Mouse (Mus musculus): ENCODE results near the gene Clic4.
A peak's percentile ranks its signal among the peaks of the same experiment; 100 is the strongest.

Gene Clic4

DNA sequence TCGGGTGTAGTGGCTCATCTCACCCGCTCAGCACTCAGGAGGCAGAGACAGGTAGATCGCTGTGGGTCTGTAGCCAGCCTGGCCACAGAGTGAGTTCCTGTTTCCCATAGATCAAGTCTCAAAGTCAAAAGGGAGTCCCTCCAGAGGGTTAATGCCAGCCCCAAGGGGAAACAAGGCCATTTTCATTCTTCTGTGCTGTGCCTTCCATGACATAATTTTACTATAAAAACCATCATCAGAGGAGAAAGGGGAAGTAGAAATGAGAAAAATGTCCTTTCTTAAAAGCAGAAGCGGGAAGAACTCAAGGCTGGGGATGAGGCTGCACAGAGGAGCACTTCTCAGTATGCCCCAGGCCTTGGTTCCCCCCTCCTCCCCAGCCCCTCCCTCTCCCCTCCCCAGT lies 90.8 kb downstream of the Clic4 start:
- DNase-seq, result no peak

DNA sequence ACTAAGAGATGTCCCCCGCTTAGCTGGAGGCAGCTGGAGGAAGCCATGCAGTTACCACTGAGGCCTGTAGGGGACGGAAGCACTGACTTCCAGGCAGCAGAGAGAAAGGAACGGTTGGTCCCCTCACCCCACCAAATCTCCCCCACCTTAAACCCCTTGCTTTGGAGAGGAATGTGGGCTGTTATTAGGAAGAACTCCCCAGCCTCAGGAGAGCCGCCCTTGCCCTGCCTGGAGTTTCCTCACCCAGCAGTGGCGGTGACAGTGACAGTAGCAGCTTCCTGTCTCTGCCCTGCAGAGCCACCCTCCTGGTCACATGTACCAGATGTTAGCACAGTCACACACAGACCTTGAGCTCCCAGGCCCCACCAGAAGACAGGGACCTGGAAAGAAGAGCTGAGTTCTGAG lies 93.5 kb downstream of the Clic4 start:
- peak; percentile 64 for DNase-seq

DNA sequence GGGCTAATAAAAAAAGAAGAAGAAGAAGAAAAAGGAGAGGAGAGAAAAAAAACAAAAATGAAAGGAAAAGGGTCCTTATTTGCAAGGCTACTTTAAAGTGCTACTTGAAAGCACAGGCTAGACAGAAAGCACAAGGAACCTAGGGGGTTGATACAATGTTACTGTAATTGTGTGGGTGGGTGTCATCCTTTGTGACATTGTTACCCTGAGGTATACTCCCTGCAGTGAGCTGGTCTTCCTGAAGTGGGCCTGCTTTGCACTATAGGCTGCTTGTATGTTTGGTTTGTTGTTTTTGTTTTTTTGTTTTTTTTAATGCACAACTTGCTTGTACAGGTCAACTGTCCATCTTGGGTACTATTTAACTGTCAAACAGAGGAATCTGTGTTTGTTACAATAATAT lies 95.0 kb downstream of the Clic4 start:
- no peak for DNase-seq

DNA sequence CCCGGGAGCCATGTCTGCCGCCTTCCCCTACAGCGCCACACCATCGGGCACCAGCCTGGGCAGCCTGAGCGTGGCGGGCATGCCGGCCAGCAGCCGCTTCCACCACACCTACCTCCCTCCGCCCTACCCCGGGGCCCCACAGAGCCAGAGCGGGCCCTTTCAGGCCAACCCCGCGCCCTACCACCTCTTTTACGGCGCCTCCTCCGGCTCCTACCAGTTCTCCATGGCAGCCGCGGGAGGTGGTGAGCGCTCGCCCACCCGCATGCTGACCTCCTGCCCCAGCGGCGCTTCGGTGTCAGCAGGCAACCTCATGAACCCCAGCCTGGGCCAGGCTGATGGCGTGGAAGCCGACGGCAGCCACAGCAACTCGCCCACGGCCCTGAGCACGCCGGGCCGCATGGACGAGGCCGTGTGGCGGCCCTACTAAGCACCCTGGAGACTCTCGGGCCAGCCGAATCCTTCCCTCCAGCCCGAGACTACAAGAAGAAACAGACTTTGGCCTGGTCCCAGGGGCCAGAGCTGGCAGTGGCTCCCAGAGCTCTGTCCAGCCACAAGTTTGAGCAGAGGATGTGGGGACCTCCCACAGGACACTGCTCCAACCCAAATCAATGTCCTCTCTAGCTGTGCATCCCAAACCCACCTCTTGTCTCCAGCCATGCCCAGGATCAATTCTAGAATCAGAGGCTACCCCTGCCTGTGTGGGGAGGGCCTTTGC lies 97.1 kb downstream of the Clic4 start:
- DNase-seq, result peak; percentile 77

DNA sequence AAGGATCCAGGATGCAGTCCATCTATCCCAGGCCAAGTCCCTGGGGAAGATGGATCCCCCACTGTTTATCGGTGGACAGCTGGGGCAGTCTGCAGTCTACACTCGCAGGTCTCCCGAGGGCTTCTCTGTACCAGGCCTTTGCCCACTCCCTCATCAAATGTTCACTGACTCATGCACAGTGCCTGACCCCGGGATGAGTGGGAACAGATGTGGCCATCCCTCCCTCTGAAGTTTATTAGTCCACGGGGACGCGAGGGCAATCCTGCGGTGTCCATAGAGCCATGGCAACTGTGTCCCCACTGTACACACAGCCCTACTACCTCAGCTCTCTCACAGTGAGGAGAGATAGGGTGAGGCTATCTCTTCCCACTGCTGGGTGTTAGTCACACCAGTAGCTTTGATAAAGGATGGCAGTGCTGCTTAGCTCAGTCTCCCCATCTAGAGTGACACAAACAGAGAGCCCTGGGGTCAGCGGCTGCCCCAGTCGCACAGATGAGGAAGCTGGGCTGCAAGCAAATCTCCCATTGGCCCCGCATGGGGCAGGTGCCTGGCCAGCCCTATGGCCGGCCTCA lies 101.2 kb downstream of the Clic4 start:
- no peak for DNase-seq

DNA sequence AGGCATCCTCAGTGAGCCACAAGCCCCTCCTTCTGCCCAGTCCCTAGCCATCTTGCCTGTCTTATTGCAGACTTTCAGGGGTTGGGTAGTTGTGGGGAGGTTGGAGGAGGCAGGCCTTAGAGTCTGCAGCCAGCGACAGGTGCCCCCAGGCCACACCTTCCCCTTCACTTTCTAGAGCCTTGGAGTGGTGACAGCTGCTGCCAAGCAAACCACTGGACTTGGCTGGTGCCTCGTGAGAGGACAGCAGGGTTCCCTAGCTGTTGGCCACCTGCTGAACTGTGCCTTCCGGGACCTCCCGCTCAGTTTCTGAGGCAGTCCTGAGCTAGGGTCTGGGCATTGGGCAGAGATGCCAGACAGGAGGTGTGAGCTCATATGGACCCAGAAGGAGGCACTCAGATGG lies 103.1 kb downstream of the Clic4 start:
- DNase-seq, result no peak

DNA sequence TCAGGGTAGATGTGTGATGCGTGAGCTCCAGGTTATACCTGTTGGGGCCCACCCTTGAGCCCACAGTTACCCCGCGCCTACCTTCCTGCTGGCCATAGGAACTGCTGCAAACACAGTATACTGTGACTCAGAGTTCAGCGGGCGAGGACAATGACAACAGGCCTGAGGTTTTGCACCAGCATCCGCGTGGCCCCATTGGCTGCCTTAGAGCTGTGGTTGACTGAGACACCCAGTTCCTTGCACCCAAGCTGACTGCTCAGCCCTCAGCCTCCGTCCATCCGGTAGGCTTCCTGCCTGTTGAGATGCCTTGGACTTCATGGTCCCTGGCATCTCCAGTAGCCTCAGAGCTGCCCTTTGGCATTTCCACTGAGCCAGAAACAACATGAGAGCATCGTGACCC lies 103.5 kb downstream of the Clic4 start:
- no peak for DNase-seq

DNA sequence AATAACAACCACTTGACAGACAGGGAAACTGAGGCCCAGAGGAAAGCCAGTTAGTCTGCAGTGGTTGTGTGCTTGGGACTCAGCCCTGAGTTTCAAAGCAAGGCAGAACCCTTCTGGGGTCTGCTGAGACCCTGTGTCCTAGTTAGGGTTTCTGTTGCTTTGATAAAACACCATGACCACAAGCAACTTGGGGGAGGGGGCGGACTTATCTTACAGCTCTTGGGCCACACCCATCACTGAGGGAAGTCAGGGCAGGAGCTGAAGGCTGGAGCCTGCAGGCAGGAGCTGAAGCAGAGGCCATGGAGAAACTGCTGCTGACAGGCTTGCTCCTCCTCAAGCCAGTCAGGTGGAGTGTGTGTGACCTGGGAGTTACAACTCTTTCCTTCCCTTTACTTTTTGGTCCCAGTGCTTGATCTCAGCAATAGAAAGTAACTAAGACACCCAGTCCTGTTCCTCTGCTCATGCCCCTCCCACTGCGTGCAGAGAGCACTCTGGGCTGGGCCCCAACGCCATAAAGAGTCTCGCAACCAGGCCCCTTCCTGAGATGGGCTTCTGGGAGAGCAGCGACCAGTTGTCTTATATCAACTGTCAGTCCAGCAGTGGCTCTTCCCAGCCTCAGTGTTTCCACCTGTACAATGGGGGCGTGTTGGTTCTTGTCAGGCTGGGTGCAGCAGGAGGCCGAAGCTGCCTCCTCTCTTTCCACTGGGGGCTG lies 104.6 kb downstream of the Clic4 start:
- DNase-seq, result no peak

DNA sequence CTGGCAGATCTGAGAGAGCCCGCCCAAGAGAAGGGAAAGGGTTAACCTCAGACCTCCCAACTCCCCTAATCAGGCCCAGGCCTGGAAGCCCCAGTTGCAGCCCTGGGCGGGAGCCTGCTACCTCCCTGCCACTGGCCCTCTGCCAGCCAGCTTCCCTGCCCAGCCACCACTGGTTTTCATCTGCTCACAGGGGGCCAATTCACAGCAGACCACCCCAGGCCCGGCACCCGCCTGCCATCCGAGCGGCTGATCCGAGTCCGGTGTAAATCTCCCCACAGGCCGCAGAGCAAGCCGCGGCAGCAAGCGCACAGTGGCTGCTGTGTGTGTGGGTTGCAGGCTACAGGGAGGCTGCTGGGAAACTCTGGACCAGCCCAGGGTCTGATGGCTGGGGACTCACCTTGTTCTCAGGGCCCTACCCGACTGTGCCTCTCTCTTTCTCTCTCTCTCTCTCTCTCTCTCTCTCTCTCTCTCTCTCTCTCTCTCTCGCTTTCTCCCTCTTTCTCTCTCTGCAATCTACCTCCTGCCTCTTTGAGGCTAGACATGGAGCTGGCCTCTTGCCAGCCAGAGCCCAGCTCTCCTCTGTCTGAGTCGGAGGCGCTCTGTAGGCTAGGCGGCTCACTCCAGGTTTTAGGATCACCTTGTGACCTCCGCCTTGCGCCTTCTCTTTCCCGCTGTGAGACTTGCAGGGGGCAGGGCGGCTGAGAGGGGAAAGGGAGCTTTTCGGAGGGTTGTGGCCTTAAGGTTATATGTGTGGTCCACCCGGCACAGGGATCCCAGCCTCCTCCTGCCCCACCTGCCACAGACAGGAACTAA lies 106.0 kb downstream of the Clic4 start:
- DNase-seq, result no peak

DNA sequence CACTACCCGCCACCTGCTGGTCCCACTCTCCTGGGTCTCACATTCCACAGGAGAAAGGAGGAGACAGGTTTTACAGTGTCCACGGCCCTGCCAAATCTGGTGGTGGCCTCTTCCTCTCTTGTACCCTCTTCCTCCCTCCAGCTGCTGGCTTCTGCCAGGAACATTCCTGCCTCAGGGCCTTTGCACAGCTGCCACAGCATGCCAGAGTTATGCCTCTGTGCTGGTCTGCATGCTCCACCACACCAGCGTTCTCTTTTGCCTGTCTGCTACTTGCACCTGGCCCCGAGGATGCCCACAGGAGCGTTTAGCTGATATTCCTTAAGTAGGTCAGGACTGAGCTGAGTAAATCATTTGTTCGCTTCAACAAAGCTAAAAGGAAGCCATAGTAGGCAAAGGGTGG lies 106.9 kb downstream of the Clic4 start:
- DNase-seq, result no peak
